Mouse (Mus musculus) embryonic facial prominence, embryonic 10.5 days (tissue): ENCODE measurements around the gene Phtf2. TPM values are rescaled to one million over a fixed set of nuclear protein-coding genes. Genes with fewer than 3 reads are reported as not detected.
"Not testable (repeated sequence)": the region's sequence is repeated elsewhere in the genome, so short reads cannot be mapped to it uniquely, and the experiment has no call there.

ENCODE experiments used
- DNase-seq: peaks from one replicate; pipeline ENCODE4 v3.0.0-alpha.2; 2017; ENCODE audit warnings: low spot score
- H3K27ac ChIP-seq: fragments of 300-500 bp; sonication (generic); replicated peaks from 2 replicates; pipeline ENCODE4 v1.5.1; 2016; ENCODE audit warnings: mild to moderate bottlenecking
- H3K27me3 ChIP-seq: fragments of 300-500 bp; sonication (generic); replicated peaks from 2 replicates; pipeline ENCODE4 v1.6.1; 2016; ENCODE audit warnings: low read depth, mild to moderate bottlenecking; ENCODE audit not compliant: poor library complexity, severe bottlenecking
- H3K36me3 ChIP-seq: fragments of 300-500 bp; sonication (generic); replicated peaks from 2 replicates; pipeline ENCODE4 v1.6.1; 2016; ENCODE audit warnings: mild to moderate bottlenecking, moderate library complexity
- H3K4me1 ChIP-seq: fragments of 300-500 bp; sonication (generic); 2 replicates; pipeline ENCODE4 v1.6.1; 2016
- H3K4me3 ChIP-seq: fragments of 300-500 bp; sonication (generic); 2 replicates; pipeline ENCODE4 v1.5.1; 2016; ENCODE audit warnings: mild to moderate bottlenecking, moderate library complexity
- H3K9me3 ChIP-seq: fragments of 300-500 bp; sonication (generic); 2 replicates; pipeline ENCODE4 v1.6.1; 2016; ENCODE audit warnings: mild to moderate bottlenecking
- WGBS: fragments of 180-500 bp; shearing (Covaris S2); methylation state at CpG from one replicate; pipeline ENCODE4 v1.1.7; 2016; 5-methylcytosine and 5-hydroxymethylcytosine counted together
- polyA plus RNA-seq: library from polyadenylated mRNA; unstranded; fragments of >200 nt; fragmentation: Nextera tagmentation; extraction: Ambion mirVana; gene quantifications from 2 replicates; pipeline ENCODE4 v1.2.1, GENCODE M21; 2016

The Phtf2 gene
- polyA plus RNA-seq, 1 experiment from 2014 or later, result 20.2 TPM

GRCm38 (mm10) chr5:20751696-20752095 lies 130.2 kb downstream of the Phtf2 start:
- 67% methylated on average over 7 of the region's 7 CpGs for WGBS
- Histone ChIP-seq H3K9me3 (no peaks in the 10 kb centered on the region), H3K27ac (peak overlapping the region; percentile 55; the same call in 1 of the 2 replicates), H3K4me3 (no peak overlapping the region), H3K27me3 (no peaks in the 10 kb centered on the region), H3K4me1 (peaks cover 19% of the 10 kb centered on the region), H3K36me3 (0 out of 2 replicates have a peak, but pooled peaks cover 1% of the 10 kb centered on the region)
- no peak for DNase-seq

- 75% methylated on average over 7 of the region's 7 CpGs for WGBS
- H3K27me3 ChIP-seq, result no peaks in the 10 kb centered on the region
- DNase-seq, result no peak
- no peak overlapping the region for H3K4me3 ChIP-seq
- H3K4me1 ChIP-seq, result peaks cover 19% of the 10 kb centered on the region
- H3K36me3 ChIP-seq, result no peaks in the 10 kb centered on the region
- H3K9me3 ChIP-seq, result no peaks in the 10 kb centered on the region
- no peak overlapping the region for H3K27ac ChIP-seq
Observed at GRCm38 (mm10) chr5:20751000-20751399, 130.9 kb downstream of the Phtf2 start.

- Histone ChIP-seq H3K27ac (no peak overlapping the region; the same call in 1 of the 2 replicates), H3K4me1 (peaks cover 21% of the 10 kb centered on the region), H3K36me3 (no peaks in the 10 kb centered on the region), H3K4me3 (no peak overlapping the region), H3K27me3 (no peaks in the 10 kb centered on the region), H3K9me3 (no peaks in the 10 kb centered on the region)
- no peak for DNase-seq
- 86% methylated on average over 3 of the region's 3 CpGs for WGBS
Observed at GRCm38 (mm10) chr5:20749535-20749934, 132.4 kb downstream of the Phtf2 start.

GRCm38 (mm10) chr5:20748856-20749255 lies 133.1 kb downstream of the Phtf2 start:
- Histone ChIP-seq H3K27ac (no peak overlapping the region), H3K36me3 (no peaks in the 10 kb centered on the region), H3K9me3 (no peaks in the 10 kb centered on the region), H3K27me3 (no peaks in the 10 kb centered on the region), H3K4me3 (no peak overlapping the region), H3K4me1 (peaks cover 25% of the 10 kb centered on the region)
- DNase-seq, result no peak
- 87% methylated on average over 8 of the region's 8 CpGs for WGBS

GRCm38 (mm10) chr5:20748142-20748541 lies 133.8 kb downstream of the Phtf2 start:
- H3K9me3 ChIP-seq, result no peaks in the 10 kb centered on the region
- H3K27ac ChIP-seq, result no peak overlapping the region
- H3K4me3 ChIP-seq, result no peak overlapping the region
- peaks cover 21% of the 10 kb centered on the region for H3K4me1 ChIP-seq
- H3K36me3 ChIP-seq, result no peaks in the 10 kb centered on the region
- H3K27me3 ChIP-seq, result no peaks in the 10 kb centered on the region
- 83% methylated on average over 4 of the region's 4 CpGs for WGBS
- no peak for DNase-seq

GRCm38 (mm10) chr5:20741936-20742335 lies 140.0 kb downstream of the Phtf2 start:
- Histone ChIP-seq H3K36me3 (no peaks in the 10 kb centered on the region), H3K27me3 (no peaks in the 10 kb centered on the region), H3K9me3 (no peaks in the 10 kb centered on the region), H3K4me1 (peaks cover 17% of the 10 kb centered on the region), H3K4me3 (no peak overlapping the region), H3K27ac (no peak overlapping the region)
- WGBS, result 93% methylated on average over 8 of the region's 8 CpGs
- no peak for DNase-seq

- Histone ChIP-seq H3K27ac (no peak overlapping the region), H3K4me1 (peaks cover 17% of the 10 kb centered on the region), H3K4me3 (no peak overlapping the region), H3K27me3 (no peaks in the 10 kb centered on the region), H3K36me3 (no peaks in the 10 kb centered on the region), H3K9me3 (no peaks in the 10 kb centered on the region)
- 75% methylated on average over 6 of the region's 6 CpGs for WGBS
- no peak for DNase-seq
Observed at GRCm38 (mm10) chr5:20741193-20741592, 140.7 kb downstream of the Phtf2 start.

DNA sequence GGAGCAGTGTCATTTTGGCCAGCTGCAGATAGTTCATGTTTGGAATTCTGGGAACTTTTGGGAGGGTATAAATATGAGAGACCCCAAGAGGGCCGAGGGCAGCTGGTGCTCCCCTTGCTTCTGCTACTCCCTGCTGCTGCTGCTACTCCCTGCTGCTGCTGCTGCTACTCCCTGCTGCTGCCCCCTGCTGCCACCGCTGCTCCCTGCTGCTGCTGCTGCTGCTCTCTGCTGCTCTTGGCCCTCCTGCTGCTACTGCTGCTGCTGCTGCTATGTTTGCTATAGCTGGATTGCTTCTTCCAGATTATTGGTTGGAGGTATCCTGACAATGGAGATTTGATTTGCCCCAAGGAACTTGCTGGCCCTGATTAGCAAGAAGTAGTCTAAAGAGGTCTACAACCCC lies 143.1 kb downstream of the Phtf2 start:
- H3K36me3 ChIP-seq, result no peaks in the 10 kb centered on the region
- no peaks in the 10 kb centered on the region for H3K27me3 ChIP-seq
- 49% methylated on average over 2 of the region's 2 CpGs for WGBS
- no peak overlapping the region for H3K4me3 ChIP-seq
- DNase-seq, result peak; percentile 18
- no peak overlapping the region for H3K27ac ChIP-seq
- no peaks in the 10 kb centered on the region for H3K9me3 ChIP-seq
- peaks cover 7% of the 10 kb centered on the region; the same call in 1 of the 2 replicates for H3K4me1 ChIP-seq

- not testable (repeated sequence) for H3K9me3 ChIP-seq, DNase-seq, H3K27me3 ChIP-seq, H3K4me1 ChIP-seq, H3K27ac ChIP-seq, H3K4me3 ChIP-seq, H3K36me3 ChIP-seq
- WGBS, result 84% methylated on average over 4 of the region's 4 CpGs
Observed at GRCm38 (mm10) chr5:20723226-20723625, 158.7 kb downstream of the Phtf2 start.

DNA sequence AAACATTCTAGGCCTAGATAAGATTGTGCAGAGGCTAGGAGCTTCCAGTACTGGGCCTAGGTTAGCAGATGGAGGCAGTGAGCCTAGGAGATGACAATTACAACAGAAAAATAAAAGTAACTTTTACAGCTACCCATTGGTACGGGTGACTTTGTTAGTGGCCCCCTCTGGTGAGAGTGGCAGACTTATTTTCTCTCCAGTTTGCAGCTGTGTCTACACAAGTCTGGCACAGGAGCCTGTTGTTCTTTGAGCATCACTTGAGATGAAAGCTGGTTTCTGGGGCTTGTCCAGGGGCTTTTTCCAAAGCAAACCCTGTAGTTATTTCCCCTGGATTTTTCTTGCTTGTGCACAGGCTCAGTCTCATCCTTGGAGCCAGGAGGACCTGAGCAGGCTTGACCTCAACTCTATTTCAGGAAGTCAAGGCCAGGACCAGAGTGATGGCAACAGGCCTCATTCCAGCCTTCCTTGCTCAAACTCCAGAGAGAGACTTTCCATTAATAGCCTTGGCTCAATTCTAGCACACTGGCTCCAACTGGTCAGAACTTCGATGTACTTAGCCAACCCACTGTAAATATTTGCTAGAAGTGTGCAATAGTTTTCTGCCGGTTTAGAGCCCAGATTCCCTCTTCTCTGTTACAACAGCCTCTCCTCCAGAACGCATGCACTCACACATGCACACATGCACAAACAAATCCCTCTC lies 161.6 kb downstream of the Phtf2 start:
- Histone ChIP-seq H3K4me3 (no peak overlapping the region), H3K4me1 (no peaks in the 10 kb centered on the region), H3K36me3 (no peaks in the 10 kb centered on the region), H3K27me3 (no peaks in the 10 kb centered on the region), H3K9me3 (no peaks in the 10 kb centered on the region), H3K27ac (no peak overlapping the region)
- 86% methylated on average over 4 of the region's 4 CpGs for WGBS
- no peak for DNase-seq

- H3K27ac ChIP-seq, H3K4me3 ChIP-seq, H3K36me3 ChIP-seq, DNase-seq, H3K9me3 ChIP-seq, H3K4me1 ChIP-seq, H3K27me3 ChIP-seq: not testable (repeated sequence)
- 92% methylated on average over 6 of the region's 6 CpGs for WGBS
Observed at GRCm38 (mm10) chr5:20715980-20716379, 165.9 kb downstream of the Phtf2 start.

DNA sequence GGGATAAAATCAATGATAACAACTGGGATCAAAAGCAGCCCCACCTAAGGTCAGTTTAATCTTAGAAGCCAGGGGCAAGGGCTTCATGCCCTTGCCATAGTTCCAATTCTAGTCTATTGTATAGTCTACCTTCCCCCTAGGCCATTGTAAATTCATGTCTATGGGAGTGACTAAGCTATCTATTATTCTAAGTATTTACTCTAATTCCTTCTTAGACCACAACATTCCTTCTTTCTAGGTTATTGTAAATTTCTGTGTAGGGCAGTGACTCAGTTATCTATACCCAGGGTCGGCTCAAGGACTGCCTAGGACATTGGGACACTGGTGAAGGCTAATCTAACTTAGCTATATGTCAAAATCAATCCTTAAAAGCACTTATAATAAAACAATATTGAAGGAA lies 167.3 kb downstream of the Phtf2 start:
- not testable (repeated sequence) for H3K27me3 ChIP-seq, H3K36me3 ChIP-seq, H3K4me3 ChIP-seq, H3K9me3 ChIP-seq, H3K4me1 ChIP-seq, DNase-seq, H3K27ac ChIP-seq
- whole genome bisulfite sequencing, result 88% methylated on average over 1 of the region's 1 CpGs

- H3K27me3 ChIP-seq, H3K36me3 ChIP-seq, H3K27ac ChIP-seq, H3K4me3 ChIP-seq, DNase-seq, H3K4me1 ChIP-seq, H3K9me3 ChIP-seq: not testable (repeated sequence)
- WGBS, result 87% methylated on average over 6 of the region's 6 CpGs
Observed at GRCm38 (mm10) chr5:20710845-20711244, 171.1 kb downstream of the Phtf2 start.
